Mouse (Mus musculus) left cerebral cortex, postnatal 10 days (tissue): ENCODE data around the gene Pepd. TPM values are rescaled to one million over a fixed set of nuclear protein-coding genes. Genes with fewer than 3 reads are reported as not detected.
A peak's percentile ranks its signal among the peaks of the same experiment; 100 is the strongest.

Source experiments
- DNase-seq, 2 experiments: peaks; one replicate each; pipeline ENCODE4 v3.0.0; 2021 to 2022; ENCODE audit warnings: low spot score in 2 of 2, mixed read lengths in 1 of 2; ENCODE audit errors: extremely low spot score in 1 of 2
- intact Hi-C: fragments of 180-260 bp; cut with DNase I; formaldehyde crosslinking; loops from one replicate; pipeline ENCODE4 v1.15.1; 2025
- total RNA-seq, 2 experiments: library from RNA; stranded (reverse); gene quantifications; 2 replicates each; pipeline ENCODE4 v1.2.3; 2021

Pepd gene
- total RNA-seq, 2 experiments from 2014 or later = 31.8 to 32.4 TPM

- intact Hi-C loops = no loop called here
- DNase-seq = peak in 1 of 2 experiments; percentile 23
These were observed 129.4 kb downstream of the Pepd start for GRCm38 (mm10) chr7:35041286-35042208.

GRCm38 (mm10) chr7:35042209-35042554 is 130.0 kb downstream of the Pepd start:
- intact Hi-C loops = no loop called here
- DNase-seq = no peak

- intact Hi-C loops = no loop called here
- peak; percentile 23 to 57 for DNase-seq
These were observed 130.6 kb downstream of the Pepd start for GRCm38 (mm10) chr7:35042759-35043217.

- DNase-seq = no peak
- intact Hi-C loops = no loop called here
These were observed 131.2 kb downstream of the Pepd start for GRCm38 (mm10) chr7:35043266-35043817.

- DNase-seq = no peak
- intact Hi-C loops = no loop called here
These were observed 132.5 kb downstream of the Pepd start for GRCm38 (mm10) chr7:35044719-35045118.

- intact Hi-C loops = no loop called here
- no peak for DNase-seq
These were observed 133.9 kb downstream of the Pepd start for GRCm38 (mm10) chr7:35046091-35046490.

GRCm38 (mm10) chr7:35050540-35050939 is 138.4 kb downstream of the Pepd start:
- intact Hi-C loops = loop anchor here (10.0 kb wide), 1 partner anchor 64 kb away; the partner anchor contains the start of gene Cebpa
- DNase-seq = no peak

- intact Hi-C loops = loop anchor here (10.0 kb wide), 1 partner anchor 62 kb away; the partner anchor contains the start of gene Cebpa
- no peak for DNase-seq
These were observed 141.0 kb downstream of the Pepd start for GRCm38 (mm10) chr7:35053161-35053560.

- no peak for DNase-seq
- intact Hi-C loops = loop anchor here (10.0 kb wide), 1 partner anchor 61 kb away; the partner anchor contains the start of gene Cebpa
These were observed 142.1 kb downstream of the Pepd start for GRCm38 (mm10) chr7:35054286-35054685.

- DNase-seq = no peak
- intact Hi-C loops = loop anchor here (10.0 kb wide), 1 partner anchor 60 kb away; the partner anchor contains the start of gene Cebpa
These were observed 142.9 kb downstream of the Pepd start for GRCm38 (mm10) chr7:35054977-35055618.

GRCm38 (mm10) chr7:35055619-35056435 is 143.6 kb downstream of the Pepd start:
- intact Hi-C loops = loop anchor here (10.0 kb wide), 1 partner anchor 59 kb away; the partner anchor contains the start of gene Cebpa
- peak; percentile 55 to 85 for DNase-seq

GRCm38 (mm10) chr7:35056436-35056864 is 144.3 kb downstream of the Pepd start, which contains the start of gene Cebpg:
Cebpg (minus strand) TSS chr7:35056573.
- peak; percentile 94 to 96 for DNase-seq
- intact Hi-C loops = loop anchor here (10.0 kb wide), 1 partner anchor 58 kb away; the partner anchor contains the start of gene Cebpa

GRCm38 (mm10) chr7:35056999-35057398 is 144.8 kb downstream of the Pepd start:
- intact Hi-C loops = loop anchor here (10.0 kb wide), 1 partner anchor 58 kb away; the partner anchor contains the start of gene Cebpa
- DNase-seq = no peak

GRCm38 (mm10) chr7:35057569-35057968 is 145.4 kb downstream of the Pepd start:
- intact Hi-C loops = loop anchor here (10.0 kb wide), 1 partner anchor 57 kb away; the partner anchor contains the start of gene Cebpa
- no peak for DNase-seq

GRCm38 (mm10) chr7:35058329-35058728 is 146.2 kb downstream of the Pepd start:
- DNase-seq = no peak

GRCm38 (mm10) chr7:35059467-35059866 is 147.3 kb downstream of the Pepd start:
- intact Hi-C loops = loop anchor here (10.0 kb wide), 1 partner anchor 55 kb away; the partner anchor contains the start of gene Cebpa

More at GRCm38 (mm10) chr7:35058329-35058728, 146.2 kb downstream of the Pepd start:
- intact Hi-C loops = loop anchor here (10.0 kb wide), 1 partner anchor 56 kb away; the partner anchor contains the start of gene Cebpa

GRCm38 (mm10) chr7:35064286-35065258 is 152.4 kb downstream of the Pepd start:
- intact Hi-C loops = no loop called here
- peak; percentile 20 to 67 for DNase-seq

More at GRCm38 (mm10) chr7:35059467-35059866, 147.3 kb downstream of the Pepd start:
- no peak for DNase-seq
